Mouse (Mus musculus) heart, postnatal 0 days (tissue): ENCODE results near the gene Fndc4.

ENCODE experiments used
- CTCF ChIP-seq: IDR thresholded peaks from 2 replicates; pipeline ENCODE4 v1.5.1; 2016; ENCODE audit warnings: antibody characterized with exemption, control low read depth, low read depth
- EP300 ChIP-seq: IDR thresholded peaks from 2 replicates; pipeline ENCODE4 v1.6.1; 2016; ENCODE audit warnings: antibody characterized with exemption, low read depth

DNA sequence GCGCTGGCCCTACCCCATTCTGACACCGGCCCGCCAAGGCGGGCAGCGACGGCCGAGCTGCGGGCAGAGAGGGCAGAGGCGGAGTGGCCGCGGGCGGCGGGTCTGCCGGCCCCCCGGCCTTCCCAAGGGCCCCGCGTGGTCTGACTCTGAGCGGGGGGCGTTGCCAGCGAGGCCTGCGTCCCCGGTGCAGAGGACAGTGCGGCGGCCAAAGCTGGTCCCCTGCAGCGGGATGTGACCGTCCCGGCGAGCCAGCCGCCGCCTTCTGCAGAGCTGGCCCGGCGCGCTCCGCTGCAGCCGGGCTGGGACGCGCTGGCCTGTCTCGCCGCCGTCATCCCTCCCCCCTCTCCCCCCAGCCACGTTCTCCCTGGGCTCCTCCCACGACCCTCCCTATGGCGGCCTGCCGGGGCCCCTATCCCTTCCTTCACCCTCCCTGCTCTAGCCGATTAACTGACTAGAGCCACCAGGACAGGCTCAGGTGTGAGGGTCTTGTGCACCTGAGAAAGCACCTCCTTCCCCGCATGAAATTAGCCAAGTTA, at the start of gene Fndc4:
- TF ChIP-seq CTCF (no peak), EP300 (no peak)
